Mouse (Mus musculus): ENCODE results near the gene Nfatc3.

Nfatc3 gene

DNA sequence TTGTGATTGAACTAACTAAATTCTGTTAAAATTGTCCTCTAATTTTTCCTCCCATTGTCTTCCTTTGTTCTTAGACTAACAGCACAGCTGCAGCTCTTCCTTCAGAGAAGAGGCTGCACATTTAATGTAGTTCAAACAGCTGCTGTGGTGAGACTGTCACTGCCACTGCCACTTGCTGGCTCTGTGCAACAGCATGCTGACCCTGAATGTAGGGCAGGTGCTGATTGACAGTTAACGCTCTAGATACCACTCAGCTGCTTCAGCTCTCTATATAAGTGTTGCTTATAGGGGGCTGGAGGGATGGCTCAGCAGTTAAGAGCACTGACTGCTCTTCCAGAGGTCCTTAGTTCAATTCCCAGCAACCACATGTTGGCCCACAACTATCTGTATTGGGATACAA lies 53.9 kb downstream of the Nfatc3 start:
- CTCF ChIA-PET, result no interaction called here

DNA sequence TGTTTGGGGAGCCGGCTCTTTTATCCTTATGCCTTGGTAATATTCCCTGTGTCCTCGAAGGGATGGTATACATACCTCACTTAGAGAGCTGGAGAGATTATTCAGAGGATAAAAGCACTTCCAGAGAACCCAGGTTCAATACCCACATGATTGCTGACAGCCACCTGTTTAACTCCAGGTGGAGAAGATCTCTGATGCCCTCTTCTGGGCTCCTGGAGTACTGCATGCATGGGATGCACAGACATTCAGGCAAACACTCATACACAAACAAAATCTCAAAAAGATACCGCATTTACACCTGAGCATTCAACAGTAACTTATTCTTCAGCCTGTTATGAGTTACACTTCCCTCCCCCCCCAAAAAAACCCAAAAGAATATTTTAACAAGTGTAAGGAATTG lies 57.3 kb downstream of the Nfatc3 start:
- CTCF ChIA-PET, result no interaction called here

DNA sequence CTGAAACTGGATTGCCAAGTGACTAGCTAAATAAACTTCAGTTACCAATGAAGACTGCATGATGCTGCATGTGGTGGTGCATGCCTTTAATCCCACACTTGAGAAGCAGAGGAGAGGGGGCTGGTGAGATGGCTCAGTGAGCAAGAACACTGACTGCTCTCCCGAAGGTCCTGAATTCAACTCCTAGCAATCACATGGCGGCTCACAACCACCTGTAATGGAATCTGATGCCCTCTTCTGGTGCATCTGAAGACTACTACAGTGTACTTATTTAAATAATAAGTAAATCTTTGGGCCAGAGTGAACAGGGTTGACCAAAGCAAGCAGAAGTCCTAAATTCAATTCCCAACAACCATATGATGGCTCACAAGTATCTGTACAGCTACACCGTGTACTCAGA lies 64.8 kb downstream of the Nfatc3 start:
- CTCF ChIA-PET, result no interaction called here

DNA sequence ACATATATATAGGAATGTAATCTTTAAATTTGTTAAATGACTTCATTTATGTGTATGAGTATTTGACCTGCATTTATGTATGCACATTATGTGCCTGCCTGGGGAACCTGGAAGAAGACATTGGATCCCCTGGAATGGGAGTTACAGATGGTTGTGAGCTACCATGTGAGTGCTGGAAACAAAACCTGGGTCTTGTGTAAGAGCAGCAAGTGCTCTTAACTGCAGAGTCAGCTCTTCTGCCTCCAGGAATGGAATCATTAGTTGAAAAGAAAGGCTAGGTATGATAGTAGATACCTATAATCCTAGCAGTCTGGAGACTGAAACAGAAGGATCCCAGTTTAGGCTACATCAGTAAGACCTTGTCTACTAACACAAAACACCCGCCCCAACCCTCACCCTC lies 67.4 kb downstream of the Nfatc3 start:
- CTCF ChIA-PET, result no interaction called here

DNA sequence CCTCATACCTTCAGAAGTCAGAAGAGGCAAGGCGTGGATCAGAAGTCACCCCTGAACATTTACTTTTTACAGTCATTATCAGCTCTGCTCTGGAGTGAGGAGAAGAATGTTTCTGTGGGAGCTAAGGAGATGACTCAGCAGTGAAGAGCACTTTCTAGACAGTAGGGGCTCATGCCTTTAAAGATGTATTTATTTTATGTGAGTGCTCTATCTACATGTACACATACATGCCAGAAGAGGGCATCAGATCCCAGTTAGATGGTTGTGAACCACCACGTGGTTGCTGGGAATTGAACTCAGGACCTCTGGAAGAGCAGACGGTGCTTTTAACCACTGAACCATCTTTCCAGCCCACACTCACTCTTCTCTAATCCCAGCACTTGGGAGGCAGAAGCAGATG lies 68.4 kb downstream of the Nfatc3 start:
- CTCF ChIA-PET, result interaction anchor here (0.6 kb wide), 1 partner anchor 15 kb away, joined by 3 read pairs; no protein-coding TSS in a partner anchor

DNA sequence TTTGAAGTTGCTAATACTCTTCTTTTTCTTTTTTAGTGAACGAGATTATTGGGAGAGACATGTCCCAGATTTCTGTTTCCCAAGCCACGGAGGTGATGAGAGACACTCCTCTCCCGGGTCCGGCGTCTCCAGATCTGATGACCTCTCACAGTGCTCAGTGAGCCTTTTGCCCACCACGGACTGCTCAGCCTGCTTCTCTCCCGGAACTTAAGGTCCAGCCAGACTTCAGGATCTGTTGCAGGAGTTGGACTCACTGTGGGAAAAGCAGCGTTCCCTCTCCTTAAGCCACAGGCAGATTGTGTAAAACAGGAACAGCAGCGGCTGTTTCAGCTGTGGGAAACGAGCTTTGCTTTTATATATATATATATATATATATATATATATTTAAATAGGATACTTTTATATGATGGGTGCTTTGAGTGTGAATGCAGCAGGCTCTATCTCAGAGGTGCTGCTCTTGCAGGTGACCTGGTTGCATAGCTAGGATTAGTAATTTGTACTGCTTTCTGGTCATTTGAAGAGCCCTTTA lies 69.3 kb downstream of the Nfatc3 start:
- CTCF ChIA-PET, result interaction anchor here (0.6 to 0.7 kb wide), 2 partner anchors 14 to 749 kb away, joined by 3 to 5 read pairs; no protein-coding TSS in a partner anchor

DNA sequence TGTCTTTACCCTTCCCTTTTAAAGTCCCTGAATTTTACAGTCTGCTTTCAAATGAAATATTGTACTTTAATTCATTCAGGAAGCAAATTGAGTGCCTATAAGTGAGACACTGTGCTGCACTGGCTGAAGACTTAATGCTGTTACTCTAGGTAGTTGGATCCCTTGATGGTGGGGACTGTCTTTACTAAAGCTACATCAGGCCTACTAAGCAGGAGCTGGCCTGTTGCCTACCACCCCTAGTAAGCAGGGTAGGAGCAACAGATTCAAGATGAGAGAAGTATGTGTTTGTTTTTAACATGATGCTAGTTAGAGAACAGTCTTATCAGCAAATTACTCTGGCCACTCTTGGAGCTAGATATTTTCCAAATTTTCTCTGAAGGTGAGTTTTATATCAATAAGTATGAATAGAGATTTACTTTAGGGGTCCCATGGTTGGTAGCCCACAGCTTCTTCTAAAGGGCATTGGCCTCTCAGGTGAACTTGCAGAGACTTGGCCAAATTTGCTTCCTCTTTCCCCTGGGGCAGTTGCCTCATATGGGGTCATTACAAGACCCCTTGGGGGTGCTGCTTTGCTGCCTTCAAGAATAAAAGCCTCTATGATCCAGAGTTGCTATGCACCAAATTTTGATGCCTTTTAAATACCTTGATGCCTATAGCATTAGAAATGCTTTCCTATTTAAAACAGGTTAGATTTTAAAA lies 70.7 kb downstream of the Nfatc3 start:
- CTCF ChIA-PET, result no interaction called here

DNA sequence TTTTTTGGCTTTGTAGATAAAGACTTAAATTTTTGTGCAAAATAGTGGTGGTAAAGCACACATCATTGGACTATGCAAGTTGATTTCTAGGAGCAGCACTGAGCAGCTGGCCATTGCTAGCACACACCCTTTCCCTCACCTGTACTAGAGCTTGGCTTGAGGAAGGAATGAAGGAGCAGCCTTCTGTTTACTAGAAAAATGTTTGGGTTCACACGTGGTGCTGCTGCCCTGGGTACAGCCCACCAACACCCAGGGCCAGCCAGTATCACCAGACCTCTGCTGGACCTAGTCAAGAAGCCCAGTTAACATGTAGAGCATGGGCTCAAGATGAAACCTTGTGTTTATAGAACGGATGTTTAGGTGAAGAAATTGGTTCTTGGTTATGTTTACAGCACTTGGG lies 71.4 kb downstream of the Nfatc3 start:
- CTCF ChIA-PET, result interaction anchor here (0.7 kb wide), 1 partner anchor 207 kb away, joined by 3 read pairs; no protein-coding TSS in a partner anchor

DNA sequence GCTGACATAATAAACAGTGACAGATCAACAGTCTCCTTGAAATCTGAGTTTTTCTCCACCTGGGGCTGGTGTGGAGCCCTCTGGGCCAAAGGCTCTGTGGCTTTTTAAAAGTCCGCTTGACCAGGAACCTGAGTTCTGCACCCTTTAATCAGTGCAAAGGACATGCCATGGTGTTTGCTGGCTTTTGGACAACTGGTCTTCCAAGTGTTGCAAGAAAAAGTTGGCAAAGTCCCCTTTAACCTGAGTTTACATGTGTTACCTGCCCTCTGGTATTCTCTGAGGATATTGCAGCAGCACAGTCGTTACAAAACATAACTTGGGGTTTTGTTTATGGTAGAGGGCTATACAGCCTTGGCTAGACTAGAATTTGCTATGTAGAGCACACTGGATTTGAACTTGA lies 71.9 kb downstream of the Nfatc3 start:
- CTCF ChIA-PET, result interaction anchor here (0.7 kb wide), 1 partner anchor 207 kb away, joined by 3 read pairs; no protein-coding TSS in a partner anchor

DNA sequence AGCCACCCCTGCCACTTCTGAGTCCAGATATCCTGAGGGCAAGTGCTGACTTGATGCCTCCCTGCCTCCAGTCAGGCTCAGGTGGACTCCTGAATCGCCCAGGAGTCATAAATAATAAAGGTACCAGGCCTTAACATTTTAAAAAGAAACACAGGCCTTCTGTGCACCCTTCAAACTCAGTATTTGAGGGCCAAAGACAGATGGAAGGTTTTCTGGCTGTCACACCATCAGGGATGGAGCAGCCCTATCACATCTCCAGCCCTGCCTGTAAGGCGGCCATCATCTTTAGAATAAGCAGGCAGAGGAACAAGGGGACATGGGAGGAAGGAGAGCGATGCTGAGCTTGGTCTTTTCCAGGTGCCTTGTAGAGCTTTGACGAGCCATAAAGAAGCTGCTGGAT lies 72.4 kb downstream of the Nfatc3 start:
- CTCF ChIA-PET, result interaction anchor here (0.6 kb wide), 1 partner anchor 194 kb away, joined by 3 read pairs; no protein-coding TSS in a partner anchor

DNA sequence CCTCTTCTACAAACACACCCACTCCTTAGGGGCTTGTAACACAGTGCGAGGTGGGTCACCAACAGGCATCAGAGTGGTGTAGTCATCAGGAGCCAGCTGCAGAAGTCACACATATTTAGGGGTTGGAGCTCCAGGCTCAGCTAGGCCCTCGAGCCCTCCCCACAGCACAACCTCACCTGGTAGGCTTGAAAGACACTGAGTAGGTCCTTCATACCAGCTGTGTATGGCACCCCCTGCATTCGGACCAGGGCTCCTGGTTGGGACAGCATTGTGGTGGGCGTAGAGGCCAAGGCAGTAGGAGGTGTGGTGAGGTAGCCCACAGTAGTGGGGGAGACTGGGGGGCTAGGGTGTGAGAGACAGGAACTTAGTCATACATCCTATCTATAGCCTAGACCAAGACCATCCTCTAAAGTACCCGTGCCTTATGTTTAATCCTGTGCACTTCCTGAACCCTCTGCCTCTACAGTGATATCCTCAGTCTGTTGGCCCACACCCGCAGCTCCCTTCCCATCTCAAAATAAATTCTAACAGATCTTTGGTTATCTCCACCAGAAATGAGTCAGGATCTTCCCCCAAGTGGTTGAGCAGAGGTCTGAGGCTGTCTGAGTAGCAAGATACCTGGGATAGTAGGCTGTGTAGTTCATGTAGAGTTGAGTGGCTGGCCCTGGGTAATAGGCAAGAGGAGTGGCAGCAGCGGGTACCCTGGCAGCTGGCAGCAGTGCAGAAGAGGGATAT lies 73.0 kb downstream of the Nfatc3 start:
- CTCF ChIA-PET, result interaction anchor here (0.6 kb wide), 1 partner anchor 193 kb away, joined by 3 read pairs; no protein-coding TSS in a partner anchor

DNA sequence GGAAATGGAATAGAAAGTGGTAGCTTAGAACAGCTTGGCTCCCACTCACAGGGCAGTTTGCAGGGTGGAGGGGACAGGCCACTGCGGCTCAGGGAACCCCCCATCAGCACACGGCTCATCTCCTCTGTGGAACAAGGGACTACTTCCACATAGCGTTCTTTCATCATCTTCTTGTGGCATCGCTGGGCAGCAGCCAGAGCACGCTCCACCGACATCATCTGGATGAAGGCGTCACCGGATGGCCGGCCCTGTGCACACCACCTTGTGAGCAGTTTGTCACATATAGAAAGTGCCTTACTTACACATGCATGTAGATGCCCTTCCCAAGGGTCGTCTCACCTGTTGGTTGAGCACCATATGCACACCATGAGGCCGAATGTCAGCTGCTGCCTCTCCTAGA lies 73.7 kb downstream of the Nfatc3 start:
- CTCF ChIA-PET, result interaction anchor here (0.5 kb wide), 1 partner anchor 206 kb away, joined by 3 read pairs; no protein-coding TSS in a partner anchor

DNA sequence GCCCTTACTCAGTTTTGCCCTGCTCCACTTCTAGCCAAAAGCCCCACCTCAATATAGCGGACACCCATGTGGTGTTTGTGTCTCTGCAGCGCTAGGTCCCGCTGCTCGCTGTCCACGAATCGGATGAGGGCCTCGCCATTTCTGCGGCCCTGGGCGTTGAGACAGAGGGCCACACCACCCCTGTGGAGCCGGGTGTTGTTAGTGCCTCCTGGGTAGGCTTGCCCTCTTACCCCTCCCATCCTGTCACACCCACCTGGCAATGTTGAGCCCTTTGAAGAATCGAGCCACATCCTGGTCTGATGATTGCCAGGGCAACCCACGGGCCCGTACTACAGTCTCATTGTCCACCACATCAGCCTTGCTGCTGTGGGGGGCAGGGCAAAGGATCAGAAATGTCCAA lies 74.9 kb downstream of the Nfatc3 start:
- CTCF ChIA-PET, result interaction anchor here (0.7 kb wide), 1 partner anchor 52 kb away, joined by 4 read pairs; no protein-coding TSS in a partner anchor

DNA sequence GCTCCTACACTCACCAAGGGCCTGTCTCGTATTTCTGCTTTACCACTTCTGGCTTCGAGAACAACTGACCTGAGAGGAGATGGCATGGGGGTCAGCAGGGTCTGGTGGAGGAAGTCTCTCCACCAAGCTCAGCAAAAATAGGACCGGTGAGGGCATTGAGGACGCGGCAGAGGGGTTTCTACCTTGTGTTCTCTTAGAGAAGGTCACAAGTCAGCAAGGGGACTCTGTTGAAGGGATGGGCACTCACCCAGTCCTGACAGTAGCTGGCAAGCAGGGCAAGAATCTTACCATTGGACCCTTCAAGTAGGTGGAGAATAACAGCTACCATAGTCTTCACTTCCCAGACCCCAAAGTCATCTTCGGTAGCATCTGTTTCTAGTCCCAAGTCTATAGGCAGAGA lies 75.3 kb downstream of the Nfatc3 start:
- CTCF ChIA-PET, result no interaction called here

DNA sequence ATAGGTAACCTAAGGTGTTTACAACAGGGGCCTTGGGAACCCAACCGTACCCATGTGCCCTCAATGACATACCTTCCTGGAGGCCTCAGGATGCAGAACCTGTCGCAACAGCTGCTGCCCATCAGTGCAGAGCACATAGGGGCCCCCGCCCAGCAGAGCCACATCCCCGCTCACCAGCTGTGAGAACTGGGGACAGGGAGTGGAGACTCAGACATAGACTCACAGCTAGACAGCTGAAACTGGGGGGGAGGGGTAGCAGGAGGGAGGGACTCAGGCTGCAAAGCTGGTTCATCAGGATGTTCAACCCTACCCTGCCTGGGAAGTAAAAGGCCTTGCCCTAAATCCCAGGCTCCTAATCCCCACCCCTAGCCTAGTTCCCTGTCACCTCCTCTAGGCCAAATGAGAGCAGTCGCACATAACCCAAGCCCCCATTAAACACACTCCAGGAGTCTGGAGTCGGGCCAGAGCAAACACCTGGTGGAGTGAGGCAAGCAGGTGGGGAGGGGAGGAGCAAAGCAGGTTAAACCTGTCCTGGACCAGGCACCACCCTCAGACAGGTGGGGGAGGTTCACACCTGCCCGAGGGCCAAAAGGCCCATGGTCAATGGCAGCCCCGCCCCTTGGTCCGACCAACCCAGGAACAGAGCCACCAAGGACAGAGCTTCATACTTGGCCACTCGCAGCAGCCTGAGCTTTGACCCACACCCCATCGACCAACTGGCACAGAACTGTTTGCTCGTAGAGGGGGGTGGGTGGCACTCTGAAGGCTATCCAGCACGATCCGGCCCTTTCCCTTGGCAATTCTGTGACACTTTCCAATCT lies 76.3 kb downstream of the Nfatc3 start:
- CTCF ChIA-PET, result interaction anchor here (0.6 to 0.7 kb wide), 2 partner anchors 69 to 73 kb away, joined by 3 to 11 read pairs; no protein-coding TSS in a partner anchor

DNA sequence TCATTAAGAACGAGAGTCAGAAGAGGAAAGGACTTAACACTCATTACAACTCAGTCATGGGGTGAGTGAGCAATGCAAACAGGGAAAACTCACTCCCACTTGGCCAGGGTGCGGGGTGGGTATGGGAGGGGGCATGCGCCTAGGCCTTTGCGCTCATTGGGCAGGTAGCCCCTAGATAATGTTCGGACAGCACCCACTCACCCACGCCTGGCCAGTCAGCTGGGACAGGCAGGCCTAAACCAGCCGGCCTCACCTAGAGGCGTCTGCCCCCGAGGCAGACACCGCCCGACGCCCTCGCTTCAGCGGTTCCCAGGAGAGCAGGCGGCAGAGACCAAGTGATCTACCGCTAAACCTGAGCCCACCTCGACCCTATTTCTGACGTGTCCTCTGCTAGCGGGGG lies 77.0 kb downstream of the Nfatc3 start:
- CTCF ChIA-PET, result no interaction called here

DNA sequence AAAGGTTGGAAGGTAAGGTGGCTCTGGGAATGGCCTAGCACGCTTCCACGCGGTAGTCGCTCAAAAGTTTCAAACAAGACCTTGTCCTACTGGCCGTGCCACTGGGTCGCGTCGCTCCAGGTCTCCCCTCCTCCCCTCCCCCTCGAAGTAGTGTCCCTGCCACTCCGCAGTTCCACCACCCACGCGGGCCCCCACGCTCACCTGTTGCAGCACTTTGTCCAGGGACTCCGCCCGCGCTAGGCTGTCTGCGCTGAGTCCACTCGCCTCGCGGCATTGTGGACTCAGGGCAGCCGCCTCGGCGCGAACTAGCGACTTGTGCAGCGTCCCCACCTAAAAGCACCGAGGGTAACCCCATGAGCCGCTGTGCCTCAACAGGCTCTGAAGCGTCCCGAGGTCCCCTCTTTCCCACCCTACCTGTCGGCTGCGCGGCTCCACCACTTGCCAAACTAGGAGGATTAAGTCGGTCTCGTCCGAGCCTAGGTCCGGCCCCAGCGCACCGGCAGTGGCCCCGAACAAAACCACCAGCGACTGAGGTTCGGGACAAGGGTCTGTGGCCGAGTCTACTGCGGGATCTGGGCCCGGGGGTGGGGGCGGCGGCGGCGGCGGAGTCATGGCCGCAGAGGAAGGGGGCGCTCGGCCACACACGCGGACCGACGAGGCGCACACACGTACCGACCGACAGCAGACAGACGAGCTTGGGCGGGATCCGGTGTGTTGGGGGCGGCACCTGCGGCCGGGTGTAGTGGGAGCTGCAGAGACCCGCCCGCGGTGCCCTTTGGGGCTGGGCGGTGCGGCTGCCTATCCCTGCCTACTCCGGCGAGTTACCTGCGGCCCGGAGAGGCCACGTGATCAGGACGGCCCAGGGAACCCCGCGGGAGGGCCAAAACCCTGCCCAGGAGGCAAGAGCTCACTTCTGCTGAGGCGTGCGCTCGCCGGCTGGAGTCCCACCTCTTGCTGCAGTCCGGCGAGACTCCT lies 77.8 kb downstream of the Nfatc3 start, which contains the start of gene Esrp2:
Gene Esrp2, minus strand, starts transcription at position 819 of the 975 bp plus-strand sequence.
- CTCF ChIA-PET, result interaction anchor here (0.8 kb wide), 1 partner anchor 52 kb away, joined by 3 read pairs; no protein-coding TSS in a partner anchor

DNA sequence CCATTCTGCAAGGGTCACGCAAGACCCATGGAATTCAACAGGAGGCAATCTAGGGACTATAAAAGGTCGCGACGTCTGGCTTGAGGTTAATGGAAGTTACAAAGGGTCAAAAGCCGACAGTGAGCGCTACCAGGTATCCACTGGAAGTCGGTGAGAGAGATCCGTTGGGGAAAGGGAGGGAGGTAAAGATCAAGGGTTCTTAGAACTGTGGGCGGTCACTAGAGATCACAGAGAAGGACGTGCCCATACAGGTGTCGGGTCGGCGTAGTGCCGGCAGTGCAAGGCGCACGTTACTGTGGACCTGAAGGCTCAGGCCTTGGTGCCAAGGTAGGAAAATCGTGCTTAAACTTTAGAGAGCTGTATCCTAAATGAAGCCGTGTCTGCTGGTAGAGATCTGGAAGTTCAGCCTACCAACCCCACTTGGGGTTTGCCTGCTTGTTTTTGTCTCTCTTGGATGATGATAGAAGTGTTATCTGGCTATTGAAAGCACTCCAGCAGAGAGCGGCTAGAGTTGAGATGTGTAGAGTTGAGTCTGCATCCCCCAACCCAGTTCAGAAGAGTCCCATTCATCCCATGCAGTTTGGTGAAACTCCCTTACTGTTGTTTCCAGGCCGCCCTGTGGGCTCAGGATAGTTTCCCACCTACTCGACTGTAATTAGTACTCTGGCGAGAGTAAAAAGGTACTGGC lies 78.7 kb downstream of the Nfatc3 start:
- CTCF ChIA-PET, result interaction anchor here (0.8 kb wide), 1 partner anchor 53 kb away, joined by 3 read pairs; no protein-coding TSS in a partner anchor

DNA sequence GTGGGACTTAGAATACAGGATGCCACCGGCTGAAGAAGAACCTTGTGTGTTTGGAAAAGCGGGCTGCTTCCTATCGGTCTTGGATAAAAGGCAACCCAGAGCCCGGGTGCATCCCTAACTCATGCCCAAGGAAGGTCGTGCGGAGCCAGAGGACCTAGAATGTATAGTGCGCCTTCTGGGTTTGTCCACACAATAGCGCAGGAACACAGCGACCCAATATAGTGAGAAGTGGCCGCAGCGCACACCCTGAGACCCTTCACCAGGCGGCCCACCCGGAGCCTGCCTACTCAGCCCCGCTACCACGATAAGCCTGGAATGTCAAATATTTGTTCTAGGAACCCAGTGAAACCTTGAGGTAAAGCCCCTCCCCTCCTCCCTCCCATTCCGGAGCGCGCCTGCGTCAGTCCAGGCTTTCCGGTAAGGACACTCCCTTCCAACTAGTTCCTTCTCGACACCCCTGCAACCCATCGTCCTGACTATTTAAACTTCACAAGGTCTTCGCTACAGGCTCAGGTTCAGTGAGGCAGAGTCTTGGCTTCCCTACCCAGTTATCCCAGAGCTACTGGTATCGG lies 79.4 kb downstream of the Nfatc3 start:
- CTCF ChIA-PET, result no interaction called here

Measured in spleen, embryonic (tissue).